Mouse (Mus musculus): ENCODE measurements at regions not wholly inside any gene's neighbourhood (a gene's known extent, or its start where the extent isn't known, plus 50 kb on each side); places are given as distances from the start of the nearest gene placed in this dataset.

- DNase-seq (ENCODE audit: low read depth, low spot score), result no peak
- H3K27me3 ChIP-seq, result peaks cover 18% of the 10 kb centered on the region
- CTCF ChIA-PET, result no interaction called here
- in situ Hi-C loops (cut with MboI; ENCODE audit: low pct_unique_long_range_greater_than_20kb), result no loop called here
- no peak for ATAC-seq
- POLR2A ChIA-PET, result no interaction called here
- no peak for TF ChIP-seq CTCF (IDR thresholded peaks at IDR 0.05)
These were observed 219.2 kb upstream of the Crbn start for GRCm38 (mm10) chr6:107019126-107019525.

- ATAC-seq, result no peak
- no peak for DNase-seq (ENCODE audit: low read depth, low spot score)
- no peaks in the 10 kb centered on the region for H3K27me3 ChIP-seq
- ChIA-PET POLR2A (no interaction called here), CTCF (no interaction called here)
- in situ Hi-C loops (cut with MboI; ENCODE audit: low pct_unique_long_range_greater_than_20kb), result no loop called here
- no peak for TF ChIP-seq CTCF (IDR thresholded peaks at IDR 0.05)
These were observed 245.3 kb upstream of the Crbn start for GRCm38 (mm10) chr6:107045177-107045576.

- H3K27me3 ChIP-seq, result no peaks in the 10 kb centered on the region
- TF ChIP-seq CTCF (IDR thresholded peaks at IDR 0.05), result no peak
- in situ Hi-C loops (cut with MboI; ENCODE audit: low pct_unique_long_range_greater_than_20kb), result no loop called here
- ChIA-PET CTCF (no interaction called here), POLR2A (no interaction called here)
- ATAC-seq, result no peak
- DNase-seq (ENCODE audit: low read depth, low spot score), result no peak
These were observed 251.7 kb upstream of the Crbn start for GRCm38 (mm10) chr6:107051604-107052003.

- H3K27me3 ChIP-seq, result no peaks in the 10 kb centered on the region
- in situ Hi-C loops (cut with MboI; ENCODE audit: low pct_unique_long_range_greater_than_20kb), result no loop called here
- ATAC-seq (no peak), DNase-seq (ENCODE audit: low read depth, low spot score) (no peak)
- CTCF ChIA-PET, result no interaction called here
- POLR2A ChIA-PET, result no interaction called here
- no peak for TF ChIP-seq CTCF (IDR thresholded peaks at IDR 0.05)
These were observed 252.3 kb upstream of the Crbn start for GRCm38 (mm10) chr6:107052180-107052579.

- ATAC-seq (no peak), DNase-seq (ENCODE audit: low read depth, low spot score) (no peak)
- POLR2A ChIA-PET, result no interaction called here
- CTCF ChIA-PET, result no interaction called here
- H3K27me3 ChIP-seq, result no peaks in the 10 kb centered on the region
- no peak for TF ChIP-seq CTCF (IDR thresholded peaks at IDR 0.05)
- in situ Hi-C loops (cut with MboI; ENCODE audit: low pct_unique_long_range_greater_than_20kb), result no loop called here
These were observed 259.3 kb upstream of the Crbn start for GRCm38 (mm10) chr6:107059001-107059765.

DNA sequence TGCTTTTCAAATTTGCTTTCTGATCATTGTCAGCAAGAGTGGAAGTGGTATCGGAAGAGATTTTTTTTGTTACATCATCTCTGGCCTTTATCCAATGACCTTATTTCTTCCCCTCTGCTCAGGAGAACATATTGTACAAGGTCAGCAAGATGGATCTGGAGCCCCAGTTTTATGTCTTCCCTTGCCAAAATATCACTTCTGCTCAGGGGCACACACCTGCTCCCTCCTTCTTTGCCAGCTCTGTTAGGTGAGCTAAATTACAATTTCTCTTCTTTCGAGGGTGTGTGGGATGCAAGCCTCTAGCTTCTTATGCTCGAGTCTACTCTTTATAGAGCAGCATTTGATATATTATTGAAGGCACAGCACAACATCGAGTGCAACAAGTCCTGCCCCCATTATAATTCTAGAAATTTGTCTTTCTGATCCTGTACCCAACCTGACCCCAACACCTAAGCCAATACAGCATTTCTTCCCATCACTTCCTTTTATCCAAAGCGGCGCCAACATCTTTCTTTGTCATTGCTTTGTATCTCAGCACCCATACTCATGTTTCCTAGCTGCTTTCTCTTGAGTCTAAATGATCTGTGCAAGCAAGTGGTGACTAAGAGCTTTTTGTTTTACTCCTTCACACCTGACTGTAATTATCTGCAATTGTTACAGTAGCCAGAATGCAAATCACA is 263.1 kb upstream of the Crbn start:
- TF ChIP-seq CTCF (IDR thresholded peaks at IDR 0.05), result no peak
- POLR2A ChIA-PET, result no interaction called here
- peaks cover 3% of the 10 kb centered on the region for H3K27me3 ChIP-seq
- CTCF ChIA-PET, result no interaction called here
- ATAC-seq, result no peak
- in situ Hi-C loops (cut with MboI; ENCODE audit: low pct_unique_long_range_greater_than_20kb), result no loop called here
- no peak for DNase-seq (ENCODE audit: low read depth, low spot score)

GRCm38 (mm10) chr6:107070441-107070840 is 270.6 kb upstream of the Crbn start:
- in situ Hi-C loops (cut with MboI; ENCODE audit: low pct_unique_long_range_greater_than_20kb), result no loop called here
- ChIA-PET CTCF (no interaction called here), POLR2A (no interaction called here)
- TF ChIP-seq CTCF (IDR thresholded peaks at IDR 0.05), result no peak
- DNase-seq (ENCODE audit: low read depth, low spot score) (no peak), ATAC-seq (no peak)
- H3K27me3 ChIP-seq, result peaks cover 3% of the 10 kb centered on the region

- CTCF ChIA-PET, result interaction anchor here (1.3 kb wide), 1 partner anchor 14 kb away, joined by 3 read pairs; no protein-coding TSS in a partner anchor
- DNase-seq (ENCODE audit: low read depth, low spot score) (no peak), ATAC-seq (no peak)
- no peak for TF ChIP-seq CTCF (IDR thresholded peaks at IDR 0.05)
- in situ Hi-C loops (cut with MboI; ENCODE audit: low pct_unique_long_range_greater_than_20kb), result no loop called here
- no peaks in the 10 kb centered on the region for H3K27me3 ChIP-seq
- POLR2A ChIA-PET, result no interaction called here
These were observed 292.7 kb upstream of the Crbn start for GRCm38 (mm10) chr6:107092600-107092999.

DNA sequence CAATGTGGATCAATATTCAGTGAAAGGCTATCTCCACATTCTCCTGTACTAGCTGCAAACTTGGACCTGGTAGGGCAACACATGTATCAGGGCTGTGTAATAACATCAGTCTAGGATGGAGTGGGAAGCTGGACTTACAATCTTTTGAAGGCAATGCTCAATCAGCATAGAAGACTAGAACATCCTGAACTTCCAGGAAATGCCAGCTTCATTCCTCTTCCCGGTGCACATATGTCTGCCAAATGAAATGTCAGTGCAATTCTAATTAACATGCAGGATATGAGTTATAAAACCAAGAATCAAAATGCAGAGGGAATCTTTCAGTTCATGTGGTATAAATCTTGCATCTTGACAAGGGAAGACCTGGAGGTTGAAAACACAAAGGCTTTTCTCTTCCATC is 328.8 kb upstream of the Crbn start:
- DNase-seq (ENCODE audit: low read depth, low spot score) (no peak), ATAC-seq (no peak)
- ChIA-PET CTCF (no interaction called here), POLR2A (no interaction called here)
- in situ Hi-C loops (cut with MboI; ENCODE audit: low pct_unique_long_range_greater_than_20kb), result no loop called here
- H3K27me3 ChIP-seq, result no peaks in the 10 kb centered on the region
- no peak for TF ChIP-seq CTCF (IDR thresholded peaks at IDR 0.05)

- DNase-seq (ENCODE audit: low read depth, low spot score) (no peak), ATAC-seq (no peak)
- no peaks in the 10 kb centered on the region for H3K27me3 ChIP-seq
- in situ Hi-C loops (cut with MboI; ENCODE audit: low pct_unique_long_range_greater_than_20kb), result no loop called here
- ChIA-PET POLR2A (no interaction called here), CTCF (no interaction called here)
- TF ChIP-seq CTCF (IDR thresholded peaks at IDR 0.05), result no peak
These were observed 361.7 kb upstream of the Lrrn1 start for GRCm38 (mm10) chr6:107167736-107168491.

GRCm38 (mm10) chr6:107218309-107218708 is 311.3 kb upstream of the Lrrn1 start:
- no peaks in the 10 kb centered on the region for H3K27me3 ChIP-seq
- no peak for DNase-seq (ENCODE audit: low read depth, low spot score)
- no peak for TF ChIP-seq CTCF (IDR thresholded peaks at IDR 0.05)
- no peak for ATAC-seq
- POLR2A ChIA-PET, result interaction anchor here (0.6 kb wide), 1 partner anchor 16 kb away, joined by 4 read pairs; no protein-coding TSS in a partner anchor
- CTCF ChIA-PET, result no interaction called here
- in situ Hi-C loops (cut with MboI; ENCODE audit: low pct_unique_long_range_greater_than_20kb), result no loop called here
